ENCODE assay signal across 8 mouse cellular contexts in the genomic region with DNA sequence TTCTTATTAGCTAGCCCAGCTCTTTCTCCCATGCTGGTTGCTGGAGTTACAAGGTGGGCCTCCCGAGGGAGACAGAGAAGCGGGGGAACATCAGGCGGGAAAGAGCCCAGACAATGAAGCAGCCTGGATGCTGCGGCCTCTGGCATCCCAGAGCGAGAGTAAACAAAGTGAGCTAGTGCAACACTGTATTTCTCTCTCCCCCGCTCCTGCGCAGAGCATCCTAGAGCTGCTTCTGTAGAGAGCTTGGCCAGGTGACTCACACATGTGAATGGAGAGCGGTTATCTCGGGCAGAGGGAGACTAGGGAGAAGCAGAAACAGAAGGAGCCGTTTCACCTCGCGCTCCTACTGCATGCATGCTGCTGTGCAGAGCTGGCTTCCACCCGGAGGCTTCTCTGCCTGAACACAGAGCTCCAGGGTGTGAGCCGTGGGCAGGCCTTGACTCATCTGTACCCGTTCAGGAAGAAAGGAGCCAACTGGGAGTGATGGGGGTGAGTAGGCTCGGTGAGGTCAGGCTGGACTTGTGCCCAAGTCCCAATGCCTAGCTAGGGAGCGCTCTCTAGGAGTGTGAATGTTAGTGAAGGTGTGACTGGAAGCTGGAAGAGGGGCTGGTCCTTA. TPM values are rescaled to one million over a fixed set of nuclear protein-coding genes. Genes with fewer than 3 reads are reported as not detected.
DNase-seq lines count a peak whose midpoint lies in the region; ATAC-seq and TF ChIP-seq lines count a peak whose summit lies in the region.

No protein-coding gene starts in this region.

- H3K9me3 ChIP-seq in embryonic facial prominence, embryonic 15.5 days (replicated peaks) = no peaks in the 10 kb centered on the region
- H3K9me3 ChIP-seq in intestine, embryonic 15.5 days = no peaks in the 10 kb centered on the region

- WGBS in embryonic facial prominence, embryonic 15.5 days = 31% methylated on average over 17 of the region's 17 CpGs
- 36% methylated on average over 17 of the region's 17 CpGs for WGBS in intestine, embryonic 15.5 days

- DNase-seq in heart, adult 11 months = peak; percentile 95
- no peak for DNase-seq in heart, adult 8-10 months (ENCODE audit: low spot score)
- DNase-seq in Muller cell, postnatal 12 days (ENCODE audit: inconsistent ontology term) = peak; percentile 44
- no peak for DNase-seq in lung, postnatal 10 days
- no peak for DNase-seq in urinary bladder, postnatal 4 days (ENCODE audit: low spot score in 2 of 2)

- H3ac ChIP-seq in myocyte (ENCODE audit: control insufficient read depth, insufficient read length) = no peak overlapping the region

- 0 out of 2 replicates have a peak, but pooled peaks cover 3% of the 10 kb centered on the region for H3K27me3 ChIP-seq in embryonic facial prominence, embryonic 15.5 days
- H3K27me3 ChIP-seq in intestine, embryonic 15.5 days (replicated peaks) = no peaks in the 10 kb centered on the region
- no peaks in the 10 kb centered on the region for H3K27me3 ChIP-seq in myocyte (ENCODE audit: control insufficient read depth, insufficient read depth, insufficient read length)

- H3K4me1 ChIP-seq in embryonic facial prominence, embryonic 15.5 days = peaks cover 25% of the 10 kb centered on the region
- H3K4me1 ChIP-seq in intestine, embryonic 15.5 days (replicated peaks) = peaks cover 37% of the 10 kb centered on the region

- H3K4me2 ChIP-seq in embryonic facial prominence, embryonic 15.5 days (replicated peaks) = no peak overlapping the region
- peak overlapping the region; percentile 4; the same call in 1 of the 2 replicates for H3K4me2 ChIP-seq in intestine, embryonic 15.5 days (replicated peaks)
- peak overlapping the region; percentile 34 for H3K4me2 ChIP-seq in myocyte (ENCODE audit: low read depth)

- H3K36me3 ChIP-seq in embryonic facial prominence, embryonic 15.5 days = no peaks in the 10 kb centered on the region
- H3K36me3 ChIP-seq in intestine, embryonic 15.5 days = no peaks in the 10 kb centered on the region
- no peaks in the 10 kb centered on the region for H3K36me3 ChIP-seq in myocyte (ENCODE audit: control insufficient read depth, insufficient read depth)

- H3K27ac ChIP-seq in embryonic facial prominence, embryonic 15.5 days (replicated peaks) = peak overlapping the region; percentile 55
- H3K27ac ChIP-seq in intestine, embryonic 15.5 days = peak overlapping the region; percentile 14; the same call in 1 of the 2 replicates

- TF ChIP-seq POLR2A in myocyte (IDR thresholded peaks at IDR 0.05; ENCODE audit: insufficient read length, low read depth) = no peak

- no peak overlapping the region for H3K4me3 ChIP-seq in embryonic facial prominence, embryonic 15.5 days (replicated peaks)
- no peak overlapping the region for H3K4me3 ChIP-seq in intestine, embryonic 15.5 days (replicated peaks)
- no peak overlapping the region for H3K4me3 ChIP-seq in myocyte

- H3K79me2 ChIP-seq in myocyte (ENCODE audit: control insufficient read depth, insufficient read depth) = no peaks in the 10 kb centered on the region

- H3K9ac ChIP-seq in embryonic facial prominence, embryonic 15.5 days = no peak overlapping the region
- H3K9ac ChIP-seq in intestine, embryonic 15.5 days = peak overlapping the region; percentile 27

- ATAC-seq in embryonic facial prominence, embryonic 15.5 days (ENCODE audit: insufficient number of reproducible peaks, low FRiP score, low TSS enrichment, low read depth) = peak; percentile 39
- ATAC-seq in intestine, embryonic 15.5 days = 0 out of 2 replicates have a peak, but pooled peaks have one; percentile 5

TF ChIP-seq in myocyte, 11 proteins besides CTCF, POLR2A, EP300 and RAD21:
- TF ChIP-seq E2F4 (IDR thresholded peaks at IDR 0.05; ENCODE audit: insufficient read depth) (no peak), MYOD1 (IDR thresholded peaks at IDR 0.05; ENCODE audit: control insufficient read depth in 1 of 3, insufficient read length in 2 of 3, low read depth in 2 of 3) (no peak), CEBPB (IDR thresholded peaks at IDR 0.05; ENCODE audit: insufficient read depth, poor library complexity, severe bottlenecking) (no peak), TCF12 (IDR thresholded peaks at IDR 0.05; ENCODE audit: insufficient read depth, poor library complexity, severe bottlenecking) (no peak), POLR2AphosphoS2 (IDR thresholded peaks at IDR 0.05; ENCODE audit: insufficient read length, low read depth) (no peak), SRF (IDR thresholded peaks at IDR 0.05; ENCODE audit: control insufficient read depth, insufficient read length, low read depth) (no peak), REST (IDR thresholded peaks at IDR 0.05; ENCODE audit: insufficient read depth, insufficient read length) (no peak), USF1 (IDR thresholded peaks at IDR 0.05; ENCODE audit: low read depth) (no peak), MYOG (IDR thresholded peaks at IDR 0.05; ENCODE audit: control insufficient read depth in 1 of 3, insufficient read depth in 1 of 3, insufficient read length in 2 of 3, low read depth in 2 of 3) (no peak), TCF3 (IDR thresholded peaks at IDR 0.05; ENCODE audit: insufficient read length, low read depth) (no peak), MAX (IDR thresholded peaks at IDR 0.05; ENCODE audit: low read depth) (no peak)
TF ChIP-seq in myocyte: peak in this region for 0.

RNA-seq across cellular contexts. Expression of a gene that starts 46.0 kb away (rescaled TPM):
- 10 to 100 TPM; 55.8 to 74.3 (median 66.5) TPM for total RNA-seq in heart, adult 8-10 months (2022)
- 7.2 and 7.8 TPM in 2 replicates for polyA plus RNA-seq in embryonic facial prominence, embryonic 15.5 days (2015; fragmentation: Nextera tagmentation; extraction: Ambion mirVana)
- 13.7 and 15.3 TPM in 2 replicates for polyA plus RNA-seq in intestine, embryonic 15.5 days (2015; fragmentation: Nextera tagmentation; extraction: Ambion mirVana)
- 0.12 TPM for polyA plus RNA-seq in myocyte (2012; fragmentation: generic; extraction: Trizol)

Comparison
In these comparisons a context has a peak if more than half of its experiments do, and no peak if none do; other contexts are left out.
1. DNase-seq: peak in heart, adult 11 months (single experiment) and Muller cell, postnatal 12 days (single experiment); none in heart, adult 8-10 months (single experiment), lung, postnatal 10 days (single experiment) and urinary bladder, postnatal 4 days (0 of 2).